Mouse (Mus musculus): ENCODE measurements around the gene Nrxn2. TPM values are rescaled to one million over a fixed set of nuclear protein-coding genes. Genes with fewer than 3 reads are reported as not detected.

Gene Nrxn2
- polyA plus RNA-seq, 1 experiment = 0.39 TPM

GRCm38 (mm10) chr19:6519483-6519882 is 101.0 kb downstream of the Nrxn2 start:
- Histone ChIP-seq H3K4me3 (ENCODE audit: insufficient read depth, low read length) (no peak overlapping the region), H3K27ac (ENCODE audit: insufficient read depth, low read length) (no peak overlapping the region), H3K4me1 (ENCODE audit: control insufficient read depth, insufficient read depth, low read length) (no peaks in the 10 kb centered on the region)
- TF ChIP-seq POLR2A (IDR thresholded peaks at IDR 0.05; ENCODE audit: low read depth, low read length) (no peak), CTCF (IDR thresholded peaks at IDR 0.05; ENCODE audit: borderline replicate concordance, insufficient read depth, low read length) (no peak)

GRCm38 (mm10) chr19:6521630-6522029 is 103.1 kb downstream of the Nrxn2 start:
- H3K4me1 ChIP-seq (ENCODE audit: control insufficient read depth, insufficient read depth, low read length) = no peaks in the 10 kb centered on the region
- H3K27ac ChIP-seq (ENCODE audit: insufficient read depth, low read length) = no peak overlapping the region
- TF ChIP-seq CTCF (IDR thresholded peaks at IDR 0.05; ENCODE audit: borderline replicate concordance, insufficient read depth, low read length) = no peak
- no peak for TF ChIP-seq POLR2A (IDR thresholded peaks at IDR 0.05; ENCODE audit: low read depth, low read length)
- H3K4me3 ChIP-seq (ENCODE audit: insufficient read depth, low read length) = no peak overlapping the region

GRCm38 (mm10) chr19:6522289-6522688 is 103.8 kb downstream of the Nrxn2 start:
- no peak for TF ChIP-seq CTCF (IDR thresholded peaks at IDR 0.05; ENCODE audit: borderline replicate concordance, insufficient read depth, low read length)
- TF ChIP-seq POLR2A (IDR thresholded peaks at IDR 0.05; ENCODE audit: low read depth, low read length) = no peak
- no peak overlapping the region for H3K4me3 ChIP-seq (ENCODE audit: insufficient read depth, low read length)
- H3K27ac ChIP-seq (ENCODE audit: insufficient read depth, low read length) = no peak overlapping the region
- no peaks in the 10 kb centered on the region for H3K4me1 ChIP-seq (ENCODE audit: control insufficient read depth, insufficient read depth, low read length)

- Histone ChIP-seq H3K27ac (ENCODE audit: insufficient read depth, low read length) (no peak overlapping the region), H3K4me1 (ENCODE audit: control insufficient read depth, insufficient read depth, low read length) (no peaks in the 10 kb centered on the region)
Measured at GRCm38 (mm10) chr19:6525023-6525422, 106.5 kb downstream of the Nrxn2 start.

GRCm38 (mm10) chr19:6526010-6526409 is 107.5 kb downstream of the Nrxn2 start:
- H3K4me3 ChIP-seq (ENCODE audit: insufficient read depth, low read length) = no peak overlapping the region
- H3K4me1 ChIP-seq (ENCODE audit: control insufficient read depth, insufficient read depth, low read length) = no peaks in the 10 kb centered on the region
- TF ChIP-seq POLR2A (IDR thresholded peaks at IDR 0.05; ENCODE audit: low read depth, low read length) (no peak), CTCF (IDR thresholded peaks at IDR 0.05; ENCODE audit: borderline replicate concordance, insufficient read depth, low read length) (no peak)
- H3K27ac ChIP-seq (ENCODE audit: insufficient read depth, low read length) = no peak overlapping the region

More at GRCm38 (mm10) chr19:6525023-6525422, 106.5 kb downstream of the Nrxn2 start:
- no peak overlapping the region for H3K4me3 ChIP-seq (ENCODE audit: insufficient read depth, low read length)
- no peak for TF ChIP-seq POLR2A (IDR thresholded peaks at IDR 0.05; ENCODE audit: low read depth, low read length)
- TF ChIP-seq CTCF (IDR thresholded peaks at IDR 0.05; ENCODE audit: borderline replicate concordance, insufficient read depth, low read length) = no peak

GRCm38 (mm10) chr19:6527439-6527838 is 108.9 kb downstream of the Nrxn2 start:
- TF ChIP-seq POLR2A (IDR thresholded peaks at IDR 0.05; ENCODE audit: low read depth, low read length) = no peak
- TF ChIP-seq CTCF (IDR thresholded peaks at IDR 0.05; ENCODE audit: borderline replicate concordance, insufficient read depth, low read length) = no peak
- no peak overlapping the region for H3K27ac ChIP-seq (ENCODE audit: insufficient read depth, low read length)
- no peaks in the 10 kb centered on the region for H3K4me1 ChIP-seq (ENCODE audit: control insufficient read depth, insufficient read depth, low read length)
- H3K4me3 ChIP-seq (ENCODE audit: insufficient read depth, low read length) = no peak overlapping the region

GRCm38 (mm10) chr19:6527839-6528531 is 109.5 kb downstream of the Nrxn2 start:
- Histone ChIP-seq H3K4me3 (ENCODE audit: insufficient read depth, low read length) (no peak overlapping the region), H3K27ac (ENCODE audit: insufficient read depth, low read length) (no peak overlapping the region), H3K4me1 (ENCODE audit: control insufficient read depth, insufficient read depth, low read length) (no peaks in the 10 kb centered on the region)
- TF ChIP-seq CTCF (IDR thresholded peaks at IDR 0.05; ENCODE audit: borderline replicate concordance, insufficient read depth, low read length) (no peak), POLR2A (IDR thresholded peaks at IDR 0.05; ENCODE audit: low read depth, low read length) (no peak)

GRCm38 (mm10) chr19:6529265-6529985 is 110.9 kb downstream of the Nrxn2 start:
- no peak overlapping the region for H3K4me3 ChIP-seq (ENCODE audit: insufficient read depth, low read length)
- H3K4me1 ChIP-seq (ENCODE audit: control insufficient read depth, insufficient read depth, low read length) = no peaks in the 10 kb centered on the region
- H3K27ac ChIP-seq (ENCODE audit: insufficient read depth, low read length) = no peak overlapping the region
- no peak for TF ChIP-seq CTCF (IDR thresholded peaks at IDR 0.05; ENCODE audit: borderline replicate concordance, insufficient read depth, low read length)
- TF ChIP-seq POLR2A (IDR thresholded peaks at IDR 0.05; ENCODE audit: low read depth, low read length) = no peak

GRCm38 (mm10) chr19:6530359-6530758 is 111.8 kb downstream of the Nrxn2 start:
- TF ChIP-seq CTCF (IDR thresholded peaks at IDR 0.05; ENCODE audit: borderline replicate concordance, insufficient read depth, low read length) (no peak), POLR2A (IDR thresholded peaks at IDR 0.05; ENCODE audit: low read depth, low read length) (no peak)

GRCm38 (mm10) chr19:6531011-6531631 is 112.6 kb downstream of the Nrxn2 start:
- Histone ChIP-seq H3K4me3 (ENCODE audit: insufficient read depth, low read length) (peak overlapping the region; percentile 15; the same call in 1 of the 2 replicates), H3K4me1 (ENCODE audit: control insufficient read depth, insufficient read depth, low read length) (no peaks in the 10 kb centered on the region), H3K27ac (ENCODE audit: insufficient read depth, low read length) (no peak overlapping the region)
- no peak for TF ChIP-seq POLR2A (IDR thresholded peaks at IDR 0.05; ENCODE audit: low read depth, low read length)
- TF ChIP-seq CTCF (IDR thresholded peaks at IDR 0.05; ENCODE audit: borderline replicate concordance, insufficient read depth, low read length) = no peak

More at GRCm38 (mm10) chr19:6530359-6530758, 111.8 kb downstream of the Nrxn2 start:
- Histone ChIP-seq H3K4me3 (ENCODE audit: insufficient read depth, low read length) (no peak overlapping the region), H3K4me1 (ENCODE audit: control insufficient read depth, insufficient read depth, low read length) (no peaks in the 10 kb centered on the region), H3K27ac (ENCODE audit: insufficient read depth, low read length) (no peak overlapping the region)

All from embryonic fibroblast, embryonic 13.5 days (primary cell).